Mouse (Mus musculus) intestine, embryonic 14.5 days (tissue): Measurements from ENCODE around the gene Kcnk4. TPM values are rescaled to one million over a fixed set of nuclear protein-coding genes. Genes with fewer than 3 reads are reported as not detected.

ENCODE experiments used
- ATAC-seq: fragments of 200-750 bp; cut with Nextera tagmentation; replicated peaks from 2 replicates; pipeline ENCODE4 v1.8.0; 2017; ENCODE audit warnings: low read depth, moderate number of reproducible peaks, moderate TSS enrichment, moderate library complexity; ENCODE audit not compliant: low FRiP score, low TSS enrichment
- DNase-seq: peaks from one replicate; pipeline ENCODE4 v3.0.0-alpha.2; 2018; ENCODE audit warnings: low spot score
- H3K27ac ChIP-seq: fragments of 300-500 bp; sonication (generic); 2 replicates; pipeline ENCODE4 v1.5.1; 2014; ENCODE audit warnings: low read depth, mild to moderate bottlenecking, control low read depth
- H3K27me3 ChIP-seq: fragments of 300-500 bp; sonication (generic); replicated peaks from 2 replicates; pipeline ENCODE4 v1.6.1; 2014; ENCODE audit warnings: low read length, control low read depth; ENCODE audit not compliant: control insufficient read depth, insufficient read depth
- H3K36me3 ChIP-seq: fragments of 300-500 bp; sonication (generic); 2 replicates; pipeline ENCODE4 v1.6.1; 2014; ENCODE audit warnings: low read length, control low read depth; ENCODE audit not compliant: control insufficient read depth, insufficient read depth
- H3K4me1 ChIP-seq: fragments of 300-500 bp; sonication (generic); replicated peaks from 2 replicates; pipeline ENCODE4 v1.6.1; 2014; ENCODE audit warnings: low read length, control low read depth, mixed read lengths; ENCODE audit not compliant: control insufficient read depth, insufficient read depth
- H3K4me2 ChIP-seq: fragments of 300-500 bp; sonication (generic); 2 replicates; pipeline ENCODE4 v1.6.1; 2014; ENCODE audit warnings: low read length
- H3K4me3 ChIP-seq: fragments of 300-500 bp; sonication (generic); 2 replicates; pipeline ENCODE4 v1.5.1; 2014; ENCODE audit warnings: low read depth, low read length, control low read depth, mixed read lengths
- H3K9ac ChIP-seq: fragments of 300-500 bp; sonication (generic); 2 replicates; pipeline ENCODE4 v1.6.1; 2014; ENCODE audit warnings: mild to moderate bottlenecking, low read length
- H3K9me3 ChIP-seq: fragments of 300-500 bp; sonication (generic); 2 replicates; pipeline ENCODE4 v1.6.1; 2016; ENCODE audit warnings: low read length, control low read depth; ENCODE audit not compliant: control insufficient read depth
- WGBS: fragments of 180-500 bp; shearing (Covaris S2); extraction: QIAGEN DNeasy Blood & Tissue Kit; methylation state at CpG from one replicate; pipeline ENCODE4 v1.1.7; 2014; 5-methylcytosine and 5-hydroxymethylcytosine counted together
- polyA plus RNA-seq: library from polyadenylated mRNA; unstranded; fragments of >200 nt; fragmentation: Nextera tagmentation; extraction: Ambion mirVana; gene quantifications from 2 replicates; pipeline ENCODE4 v1.2.1, GENCODE M21; 2014

Gene Kcnk4
- polyA plus RNA-seq, 1 experiment from 2014 or later = 0.22 TPM

- H3K36me3 ChIP-seq = peaks cover 38% of the 10 kb centered on the region
- peak overlapping the region; percentile 61 for H3K9ac ChIP-seq
- WGBS = under 1% methylated on average over 35 of the region's 35 CpGs
- no peaks in the 10 kb centered on the region for H3K27me3 ChIP-seq
- H3K4me3 ChIP-seq = peak overlapping the region; percentile 52
- peak overlapping the region; percentile 92 for H3K27ac ChIP-seq
- H3K4me2 ChIP-seq = peak overlapping the region; percentile 94
- DNase-seq (peak; percentile 91), ATAC-seq (peak; percentile 82)
- H3K9me3 ChIP-seq = no peaks in the 10 kb centered on the region
- H3K4me1 ChIP-seq = peaks cover 20% of the 10 kb centered on the region
Measured at GRCm38 (mm10) chr19:6951381-6951968, 17.2 kb upstream of the Kcnk4 start.

GRCm38 (mm10) chr19:6950613-6951153, 16.4 kb upstream of the Kcnk4 start:
- Histone ChIP-seq H3K27me3 (no peaks in the 10 kb centered on the region), H3K4me1 (peaks cover 20% of the 10 kb centered on the region), H3K4me3 (peak overlapping the region; percentile 52), H3K4me2 (peak overlapping the region; percentile 94), H3K36me3 (peaks cover 30% of the 10 kb centered on the region), H3K9me3 (no peaks in the 10 kb centered on the region), H3K9ac (peak overlapping the region; percentile 61), H3K27ac (peak overlapping the region; percentile 92)
- peak; percentile 30 for ATAC-seq
- DNase-seq = peak; percentile 84
- WGBS = under 1% methylated on average over 28 of the region's 28 CpGs

GRCm38 (mm10) chr19:6949951-6950350, 15.6 kb upstream of the Kcnk4 start:
- Histone ChIP-seq H3K4me3 (peak overlapping the region; percentile 52), H3K27ac (peak overlapping the region; percentile 92; the same call in 1 of the 2 replicates), H3K36me3 (peaks cover 23% of the 10 kb centered on the region), H3K9me3 (no peaks in the 10 kb centered on the region), H3K4me2 (peak overlapping the region; percentile 94), H3K4me1 (peaks cover 20% of the 10 kb centered on the region), H3K27me3 (no peaks in the 10 kb centered on the region), H3K9ac (peak overlapping the region; percentile 61)
- 58% methylated on average over 5 of the region's 5 CpGs for WGBS
- ATAC-seq = no peak
- DNase-seq = no peak

- H3K4me1 ChIP-seq = peaks cover 20% of the 10 kb centered on the region
- no peaks in the 10 kb centered on the region for H3K9me3 ChIP-seq
- H3K4me2 ChIP-seq = peak overlapping the region; percentile 94; the same call in 1 of the 2 replicates
- no peaks in the 10 kb centered on the region for H3K27me3 ChIP-seq
- no peak overlapping the region for H3K27ac ChIP-seq
- DNase-seq (no peak), ATAC-seq (no peak)
- 86% methylated on average over 5 of the region's 5 CpGs for WGBS
- no peak overlapping the region for H3K9ac ChIP-seq
- H3K4me3 ChIP-seq = 0 out of 2 replicates have a peak overlapping the region, but pooled peaks have one; percentile 52
- peaks cover 19% of the 10 kb centered on the region for H3K36me3 ChIP-seq
Measured at GRCm38 (mm10) chr19:6949532-6949931, 15.2 kb upstream of the Kcnk4 start.

GRCm38 (mm10) chr19:6948186-6948585, 13.9 kb upstream of the Kcnk4 start:
- Histone ChIP-seq H3K4me1 (peaks cover 18% of the 10 kb centered on the region), H3K4me3 (no peak overlapping the region), H3K27ac (no peak overlapping the region), H3K36me3 (peaks cover 9% of the 10 kb centered on the region), H3K4me2 (no peak overlapping the region), H3K9me3 (no peaks in the 10 kb centered on the region), H3K9ac (no peak overlapping the region), H3K27me3 (no peaks in the 10 kb centered on the region)
- ATAC-seq (no peak), DNase-seq (no peak)
- 78% methylated on average over 4 of the region's 4 CpGs for WGBS

GRCm38 (mm10) chr19:6947742-6948141, 13.4 kb upstream of the Kcnk4 start:
- Histone ChIP-seq H3K4me3 (no peak overlapping the region), H3K4me2 (no peak overlapping the region), H3K27me3 (no peaks in the 10 kb centered on the region), H3K4me1 (peaks cover 18% of the 10 kb centered on the region), H3K9me3 (no peaks in the 10 kb centered on the region), H3K36me3 (peaks cover 4% of the 10 kb centered on the region; the same call in 1 of the 2 replicates), H3K27ac (no peak overlapping the region), H3K9ac (no peak overlapping the region)
- 57% methylated on average over 4 of the region's 4 CpGs for WGBS
- ATAC-seq (no peak), DNase-seq (no peak)

GRCm38 (mm10) chr19:6943709-6944108, 9.4 kb upstream of the Kcnk4 start:
- 89% methylated on average over 6 of the region's 6 CpGs for WGBS
- no peak overlapping the region for H3K4me3 ChIP-seq
- no peak overlapping the region for H3K4me2 ChIP-seq
- no peak overlapping the region for H3K27ac ChIP-seq
- H3K9ac ChIP-seq = no peak overlapping the region
- H3K4me1 ChIP-seq = peaks cover 12% of the 10 kb centered on the region
- DNase-seq (no peak), ATAC-seq (no peak)
- no peaks in the 10 kb centered on the region for H3K27me3 ChIP-seq
- H3K36me3 ChIP-seq = peaks cover 3% of the 10 kb centered on the region; the same call in 1 of the 2 replicates
- no peaks in the 10 kb centered on the region for H3K9me3 ChIP-seq

GRCm38 (mm10) chr19:6942764-6943163, 8.4 kb upstream of the Kcnk4 start:
- Histone ChIP-seq H3K9ac (peak overlapping the region; percentile 71), H3K4me2 (peak overlapping the region; percentile 99), H3K27me3 (no peaks in the 10 kb centered on the region), H3K36me3 (peaks cover 3% of the 10 kb centered on the region; the same call in 1 of the 2 replicates), H3K9me3 (no peaks in the 10 kb centered on the region), H3K4me3 (peak overlapping the region; percentile 77), H3K4me1 (peaks cover 12% of the 10 kb centered on the region), H3K27ac (peak overlapping the region; percentile 96)
- ATAC-seq (no peak), DNase-seq (no peak)
- WGBS = 30% methylated on average over 5 of the region's 5 CpGs
